Mouse (Mus musculus): ENCODE measurements around the gene Meis2.

DNA sequence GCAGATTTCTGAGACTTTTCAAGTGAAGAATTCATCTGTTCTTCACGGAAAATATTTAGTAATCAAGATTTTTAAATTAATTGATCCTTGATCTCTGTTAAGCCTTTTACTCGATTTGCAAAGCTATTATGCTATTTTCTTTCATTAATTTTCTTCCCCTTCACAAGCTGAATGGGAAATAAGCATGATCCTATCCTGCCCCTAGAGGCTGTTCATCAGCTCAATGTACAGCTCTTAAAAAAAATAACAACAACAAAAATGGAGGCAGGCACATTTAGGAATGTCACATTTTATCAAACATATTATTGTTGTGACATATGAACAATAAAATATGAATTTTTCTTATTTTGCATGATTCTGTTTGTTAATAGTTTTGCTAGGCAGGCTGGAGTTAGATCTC, 103.5 kb downstream of the Meis2 start:
- TF ChIP-seq POLR2A (IDR thresholded peaks at IDR 0.05; ENCODE audit: control insufficient read depth, low read depth, low read length), result no peak
- TF ChIP-seq CTCF (IDR thresholded peaks at IDR 0.05; ENCODE audit: control insufficient read depth, insufficient read depth, insufficient replicate concordance, low read depth, low read length), result no peak
